Mouse (Mus musculus) frontal cortex, postnatal 14 days (tissue): ENCODE measurements around the gene Mdfic.
"Not testable (repeated sequence)": the region's sequence is repeated elsewhere in the genome, so short reads cannot be mapped to it uniquely, and the experiment has no call there.

Experiments
- DNase-seq, 2 experiments: peaks; one replicate each; pipeline ENCODE4 v3.0.0; 2022; ENCODE audit warnings: low spot score in 2 of 2

Mdfic gene

GRCm38 (mm10) chr6:15720461-15720817, at the start of gene Mdfic:
Gene Mdfic (plus strand): TSS chr6:15720661.
- peak in 1 of 2 experiments; percentile 8 for DNase-seq

GRCm38 (mm10) chr6:15671364-15671763, 49.1 kb upstream of the Mdfic start:
- no peak for DNase-seq

- no peak for DNase-seq
Measured at GRCm38 (mm10) chr6:15710080-15710479, 10.4 kb upstream of the Mdfic start.

GRCm38 (mm10) chr6:15710706-15711105, 9.8 kb upstream of the Mdfic start:
- DNase-seq, result no peak

GRCm38 (mm10) chr6:15712860-15713385, 7.5 kb upstream of the Mdfic start:
- DNase-seq, result no peak

GRCm38 (mm10) chr6:15714036-15714435, 6.4 kb upstream of the Mdfic start:
- DNase-seq, result not testable (repeated sequence)

GRCm38 (mm10) chr6:15714996-15715844, 5.2 kb upstream of the Mdfic start:
- no peak for DNase-seq

GRCm38 (mm10) chr6:15719919-15720318, 542 bp upstream of the Mdfic start:
- no peak for DNase-seq

GRCm38 (mm10) chr6:15720818-15721715, 606 bp downstream of the Mdfic start:
- peak in 1 of 2 experiments; percentile 9 for DNase-seq

- DNase-seq, result no peak
Measured at GRCm38 (mm10) chr6:15721716-15722031, 1.2 kb downstream of the Mdfic start.

GRCm38 (mm10) chr6:15722631-15723030, 2.2 kb downstream of the Mdfic start:
- DNase-seq, result not testable (repeated sequence)

- DNase-seq, result no peak
Measured at GRCm38 (mm10) chr6:15724304-15724703, 3.8 kb downstream of the Mdfic start.

- no peak for DNase-seq
Measured at GRCm38 (mm10) chr6:15726422-15726821, 6.0 kb downstream of the Mdfic start.

- no peak for DNase-seq
Measured at GRCm38 (mm10) chr6:15727681-15728410, 7.4 kb downstream of the Mdfic start.

- no peak for DNase-seq
Measured at GRCm38 (mm10) chr6:15728844-15729577, 8.6 kb downstream of the Mdfic start.

GRCm38 (mm10) chr6:15730258-15730657, 9.8 kb downstream of the Mdfic start:
- DNase-seq, result no peak

- no peak for DNase-seq
Measured at GRCm38 (mm10) chr6:15730666-15731065, 10.2 kb downstream of the Mdfic start.

GRCm38 (mm10) chr6:15731452-15731851, 11.0 kb downstream of the Mdfic start:
- DNase-seq, result no peak

- no peak for DNase-seq
Measured at GRCm38 (mm10) chr6:15737312-15737911, 17.0 kb downstream of the Mdfic start.

GRCm38 (mm10) chr6:15738331-15738943, 18.0 kb downstream of the Mdfic start:
- no peak for DNase-seq
